Mouse (Mus musculus): ENCODE measurements around the gene Fam107a.

DNA sequence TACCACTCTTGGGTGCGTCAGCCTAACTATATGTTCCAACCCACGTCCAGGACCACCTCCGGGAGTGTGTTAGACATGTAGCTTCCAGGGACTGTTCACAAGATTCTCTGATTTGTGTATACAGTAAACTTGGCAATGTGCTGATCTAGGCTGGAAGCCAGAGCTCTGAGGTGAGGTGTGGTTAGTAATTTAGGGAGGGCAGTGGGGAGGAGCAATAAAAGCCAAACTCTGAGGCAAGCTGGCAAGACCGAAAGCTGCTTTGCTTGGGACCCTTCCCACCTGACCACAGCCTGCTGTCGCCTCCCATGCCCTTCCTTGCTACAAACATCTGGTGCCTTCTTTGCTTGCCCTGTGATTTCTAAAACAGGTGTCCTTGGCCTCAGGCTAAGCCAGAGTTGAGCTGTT is 19.9 kb downstream of the Fam107a start:
- TF ChIP-seq CTCF (IDR thresholded peaks at IDR 0.05; ENCODE audit: low read depth) (no peak), EP300 (optimal IDR thresholded peaks at IDR 0.05) (no peak)

Data from stomach, postnatal 0 days (tissue).